Mouse (Mus musculus): ENCODE measurements around the gene Gtsf1l.

Gtsf1l gene

DNA sequence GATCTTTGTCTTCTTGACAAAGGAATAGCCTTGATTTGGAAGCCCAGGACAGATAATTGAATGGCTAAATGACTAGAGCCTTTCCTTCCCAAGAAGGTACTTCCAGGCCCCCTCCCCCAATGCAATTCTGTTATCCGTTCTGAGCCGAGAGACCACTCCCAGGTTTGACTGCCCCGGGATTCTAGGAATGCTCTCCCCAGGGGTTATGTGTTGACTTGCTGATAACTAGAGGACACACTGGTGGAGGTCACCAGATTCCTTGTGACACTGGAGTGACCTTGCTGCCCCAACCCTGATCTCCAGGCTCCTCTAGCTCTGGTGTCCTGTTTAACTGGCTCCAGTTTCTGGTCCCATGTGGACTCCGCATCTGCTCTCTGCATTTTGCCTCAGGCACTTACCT is 35.6 kb downstream of the Gtsf1l start:
- no peak for DNase-seq (ENCODE audit: extremely low read depth, low read depth)

- DNase-seq (ENCODE audit: extremely low read depth, low read depth), result no peak
Measured at GRCm38 (mm10) chr2:163051691-163052090, 36.0 kb downstream of the Gtsf1l start.

DNA sequence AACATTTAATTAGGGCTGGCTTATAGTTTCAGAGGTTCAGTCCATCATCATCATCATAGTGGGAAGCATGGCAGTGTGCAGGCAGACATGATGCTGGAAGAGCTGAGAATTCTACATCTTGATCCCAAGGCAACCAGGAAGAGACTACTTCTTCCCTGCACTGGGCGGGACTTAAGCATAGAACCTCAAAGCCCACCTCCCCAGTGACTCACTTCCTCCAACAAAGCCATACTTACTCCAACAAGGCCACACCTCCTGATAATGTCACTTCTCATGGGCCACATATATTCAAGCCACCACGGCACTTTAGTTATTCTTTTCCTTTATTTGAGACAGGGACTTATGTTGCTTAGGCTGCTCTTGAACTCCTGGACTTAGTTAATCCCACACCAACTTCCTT is 38.5 kb downstream of the Gtsf1l start:
- no peak for DNase-seq (ENCODE audit: extremely low read depth, low read depth)

DNA sequence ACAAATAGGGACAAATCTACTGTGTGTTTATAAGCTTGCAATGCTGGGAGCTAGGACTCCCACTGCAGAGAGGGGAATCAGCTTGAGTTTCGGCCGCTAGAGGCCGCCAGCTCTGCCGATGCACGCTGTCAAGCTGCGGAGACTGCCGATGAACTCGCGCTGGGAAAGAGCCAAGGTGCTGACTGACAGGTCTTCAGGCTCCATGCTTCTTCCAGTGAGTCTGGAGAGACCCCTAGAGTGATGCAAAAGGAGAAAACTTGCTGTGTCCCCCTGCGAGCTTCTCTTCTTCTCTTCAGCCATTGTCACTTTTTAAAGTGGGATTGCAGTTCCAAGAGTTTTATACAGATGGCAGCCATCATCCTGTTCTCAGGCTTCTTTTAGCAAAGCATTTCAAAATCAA is 39.5 kb downstream of the Gtsf1l start:
- no peak for DNase-seq (ENCODE audit: extremely low read depth, low read depth)

GRCm38 (mm10) chr2:163039940-163040339 is 47.7 kb downstream of the Gtsf1l start:
- no peak for DNase-seq (ENCODE audit: extremely low read depth, low read depth)

Measured in MEL-GATA-1-ER (cell line).